Mouse (Mus musculus): ENCODE results near the gene Cdk15.

Gene Cdk15

GRCm38 (mm10) chr1:59285880-59286279, 29.2 kb downstream of the Cdk15 start:
- DNase-seq = no peak

- peak; percentile 25 for DNase-seq
Measured at GRCm38 (mm10) chr1:59286316-59286850, 29.7 kb downstream of the Cdk15 start.

- DNase-seq = no peak
Measured at GRCm38 (mm10) chr1:59287733-59288132, 31.0 kb downstream of the Cdk15 start.

- DNase-seq = no peak
Measured at GRCm38 (mm10) chr1:59291652-59292051, 34.9 kb downstream of the Cdk15 start.

GRCm38 (mm10) chr1:59295769-59296168, 39.1 kb downstream of the Cdk15 start:
- no peak for DNase-seq

GRCm38 (mm10) chr1:59297167-59297566, 40.5 kb downstream of the Cdk15 start:
- DNase-seq = no peak

- DNase-seq = peak; percentile 63
Measured at GRCm38 (mm10) chr1:59298491-59299090, 41.9 kb downstream of the Cdk15 start.

GRCm38 (mm10) chr1:59307310-59307709, 50.6 kb downstream of the Cdk15 start:
- DNase-seq = no peak

- DNase-seq = no peak
Measured at GRCm38 (mm10) chr1:59311292-59311885, 54.7 kb downstream of the Cdk15 start.

GRCm38 (mm10) chr1:59312187-59313153, 55.8 kb downstream of the Cdk15 start:
- DNase-seq = no peak

GRCm38 (mm10) chr1:59313154-59313940, 56.6 kb downstream of the Cdk15 start:
- DNase-seq = no peak

GRCm38 (mm10) chr1:59315057-59315807, 58.5 kb downstream of the Cdk15 start:
- peak; percentile 38 for DNase-seq

GRCm38 (mm10) chr1:59316031-59316385, 59.3 kb downstream of the Cdk15 start:
- no peak for DNase-seq

- peak; percentile 29 for DNase-seq
Measured at GRCm38 (mm10) chr1:59316386-59317051, 59.8 kb downstream of the Cdk15 start.

GRCm38 (mm10) chr1:59317397-59317796, 60.7 kb downstream of the Cdk15 start:
- DNase-seq = no peak

- no peak for DNase-seq
Measured at GRCm38 (mm10) chr1:59318878-59319277, 62.2 kb downstream of the Cdk15 start.

- no peak for DNase-seq
Measured at GRCm38 (mm10) chr1:59321076-59321879, 64.6 kb downstream of the Cdk15 start.

- DNase-seq = no peak
Measured at GRCm38 (mm10) chr1:59321880-59322836, 65.5 kb downstream of the Cdk15 start.

GRCm38 (mm10) chr1:59326854-59327395, 70.2 kb downstream of the Cdk15 start:
- no peak for DNase-seq

All from thymus, postnatal 4 days (tissue).